Mouse (Mus musculus): ENCODE results near the gene Mup18. TPM values are rescaled to one million over a fixed set of nuclear protein-coding genes. Genes with fewer than 3 reads are reported as not detected.

Gene Mup18
- not detected for total RNA-seq (2023)

DNA sequence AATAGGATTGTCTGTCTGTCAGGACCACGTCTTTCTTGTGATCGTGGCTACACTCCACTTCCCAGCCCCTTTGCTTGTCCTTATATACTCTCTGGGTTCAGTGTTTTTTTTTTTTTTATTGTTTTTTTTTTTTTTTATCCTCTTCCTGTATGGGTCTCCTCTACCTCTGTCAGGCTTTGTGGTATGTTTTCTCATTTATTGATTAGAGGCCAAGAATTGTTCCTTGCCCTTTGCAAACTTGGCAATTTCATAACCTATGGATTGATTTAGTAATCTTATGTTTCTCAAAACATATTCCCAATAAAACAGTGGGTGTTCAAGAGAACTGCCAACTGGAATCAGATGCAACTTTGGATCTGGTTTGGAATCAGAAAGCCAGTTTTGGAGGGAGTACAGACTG is at the start of gene Mup18:
Gene Mup18 (minus strand): TSS at position 101 of the 400 bp plus-strand sequence.

Other genes starting within 250 kb of the Mup18 start
- gene Mup15, start 234.4 kb downstream of the Mup18 start, total RNA-seq (2023) = not detected
- gene Mup16, start 154.6 kb downstream of the Mup18 start, total RNA-seq (2023) = not detected
- not detected for gene Mup17, start 78.3 kb downstream of the Mup18 start, total RNA-seq (2023)
- gene Mup19, start 108.1 kb upstream of the Mup18 start, total RNA-seq (2023) = not detected
- not detected for gene Mup5, start 161.1 kb upstream of the Mup18 start, total RNA-seq (2023)

Data from monocyte, adult 59 days (primary cell).